Mouse (Mus musculus): Measurements from ENCODE around the gene Kti12.

Gene Kti12

GRCm38 (mm10) chr4:108869730-108870374, 22.3 kb downstream of the Kti12 start:
- peak; percentile 67 to 91 for DNase-seq (ENCODE audit: low spot score in 2 of 2)

- DNase-seq (ENCODE audit: low spot score in 2 of 2) = no peak
These were observed 26.2 kb downstream of the Kti12 start for GRCm38 (mm10) chr4:108873746-108874145.

GRCm38 (mm10) chr4:108877901-108878300, 30.3 kb downstream of the Kti12 start:
- DNase-seq (ENCODE audit: low spot score in 2 of 2) = no peak

- DNase-seq (ENCODE audit: low spot score in 2 of 2) = peak; percentile 12 to 14
These were observed 31.6 kb downstream of the Kti12 start, which contains the start of gene Rab3b for GRCm38 (mm10) chr4:108878963-108879822. Rab3b (plus strand) TSS chr4:108879063.

- DNase-seq (ENCODE audit: low spot score in 2 of 2) = no peak
These were observed 36.2 kb downstream of the Kti12 start for GRCm38 (mm10) chr4:108883815-108884214.

- no peak for DNase-seq (ENCODE audit: low spot score in 2 of 2)
These were observed 39.9 kb downstream of the Kti12 start for GRCm38 (mm10) chr4:108887456-108887855.

- DNase-seq (ENCODE audit: low spot score in 2 of 2) = no peak
These were observed 43.3 kb downstream of the Kti12 start for GRCm38 (mm10) chr4:108890876-108891275.

All from frontal cortex, postnatal 25 days (tissue).